Mouse (Mus musculus): ENCODE results near the gene Cfap100.

GRCm38 (mm10) chr6:90461181-90461580, 32.6 kb upstream of the Cfap100 start:
- TF ChIP-seq CTCF (IDR thresholded peaks at IDR 0.05; ENCODE audit: insufficient read depth, low read length) (no peak), POLR2A (IDR thresholded peaks at IDR 0.05; ENCODE audit: borderline replicate concordance, extremely low read depth, low read depth, low read length) (no peak)
